Mouse (Mus musculus): Measurements from ENCODE around the gene Susd3. TPM values are rescaled to one million over a fixed set of nuclear protein-coding genes. Genes with fewer than 3 reads are reported as not detected.

Susd3 gene
- total RNA-seq (2017) = 49.3 and 51.1 TPM in 2 replicates

GRCm38 (mm10) chr13:49248467-49248862 lies at the start of gene Susd3:
Gene Susd3 (minus strand): TSS chr13:49248706.
- no peak for ATAC-seq (ENCODE audit: extremely low read depth, insufficient number of reproducible peaks, low FRiP score, poor library complexity, severe bottlenecking)

GRCm38 (mm10) chr13:49296270-49296669 lies 47.8 kb upstream of the Susd3 start:
- ATAC-seq (ENCODE audit: extremely low read depth, insufficient number of reproducible peaks, low FRiP score, poor library complexity, severe bottlenecking) = no peak

- ATAC-seq (ENCODE audit: extremely low read depth, insufficient number of reproducible peaks, low FRiP score, poor library complexity, severe bottlenecking) = peak; percentile 53; the same call in 1 of the 2 replicates
Observed at GRCm38 (mm10) chr13:49294108-49294507, 45.6 kb upstream of the Susd3 start.

- ATAC-seq (ENCODE audit: extremely low read depth, insufficient number of reproducible peaks, low FRiP score, poor library complexity, severe bottlenecking) = no peak
Observed at GRCm38 (mm10) chr13:49291949-49292348, 43.4 kb upstream of the Susd3 start.

GRCm38 (mm10) chr13:49291398-49291797 lies 42.9 kb upstream of the Susd3 start:
- no peak for ATAC-seq (ENCODE audit: extremely low read depth, insufficient number of reproducible peaks, low FRiP score, poor library complexity, severe bottlenecking)

GRCm38 (mm10) chr13:49287224-49287623 lies 38.7 kb upstream of the Susd3 start:
- ATAC-seq (ENCODE audit: extremely low read depth, insufficient number of reproducible peaks, low FRiP score, poor library complexity, severe bottlenecking) = no peak

GRCm38 (mm10) chr13:49286750-49287149 lies 38.2 kb upstream of the Susd3 start:
- no peak for ATAC-seq (ENCODE audit: extremely low read depth, insufficient number of reproducible peaks, low FRiP score, poor library complexity, severe bottlenecking)

GRCm38 (mm10) chr13:49283686-49284085 lies 35.2 kb upstream of the Susd3 start:
- ATAC-seq (ENCODE audit: extremely low read depth, insufficient number of reproducible peaks, low FRiP score, poor library complexity, severe bottlenecking) = no peak

- ATAC-seq (ENCODE audit: extremely low read depth, insufficient number of reproducible peaks, low FRiP score, poor library complexity, severe bottlenecking) = no peak
Observed at GRCm38 (mm10) chr13:49282168-49282567, 33.7 kb upstream of the Susd3 start.

GRCm38 (mm10) chr13:49271831-49272765 lies 23.6 kb upstream of the Susd3 start:
- ATAC-seq (ENCODE audit: extremely low read depth, insufficient number of reproducible peaks, low FRiP score, poor library complexity, severe bottlenecking) = peak; percentile 89

GRCm38 (mm10) chr13:49270500-49270899 lies 22.0 kb upstream of the Susd3 start:
- ATAC-seq (ENCODE audit: extremely low read depth, insufficient number of reproducible peaks, low FRiP score, poor library complexity, severe bottlenecking) = no peak

GRCm38 (mm10) chr13:49267645-49268044 lies 19.1 kb upstream of the Susd3 start:
- ATAC-seq (ENCODE audit: extremely low read depth, insufficient number of reproducible peaks, low FRiP score, poor library complexity, severe bottlenecking) = no peak

- ATAC-seq (ENCODE audit: extremely low read depth, insufficient number of reproducible peaks, low FRiP score, poor library complexity, severe bottlenecking) = peak; percentile 16; the same call in 1 of the 2 replicates
Observed at GRCm38 (mm10) chr13:49260036-49260722, 11.7 kb upstream of the Susd3 start.

GRCm38 (mm10) chr13:49257819-49258313 lies 9.4 kb upstream of the Susd3 start:
- ATAC-seq (ENCODE audit: extremely low read depth, insufficient number of reproducible peaks, low FRiP score, poor library complexity, severe bottlenecking) = no peak

GRCm38 (mm10) chr13:49252746-49253145 lies 4.2 kb upstream of the Susd3 start:
- no peak for ATAC-seq (ENCODE audit: extremely low read depth, insufficient number of reproducible peaks, low FRiP score, poor library complexity, severe bottlenecking)

- no peak for ATAC-seq (ENCODE audit: extremely low read depth, insufficient number of reproducible peaks, low FRiP score, poor library complexity, severe bottlenecking)
Observed at GRCm38 (mm10) chr13:49252113-49252512, 3.6 kb upstream of the Susd3 start.

GRCm38 (mm10) chr13:49250716-49251517 lies 2.4 kb upstream of the Susd3 start:
- ATAC-seq (ENCODE audit: extremely low read depth, insufficient number of reproducible peaks, low FRiP score, poor library complexity, severe bottlenecking) = peak; percentile 63

- ATAC-seq (ENCODE audit: extremely low read depth, insufficient number of reproducible peaks, low FRiP score, poor library complexity, severe bottlenecking) = no peak
Observed at GRCm38 (mm10) chr13:49249634-49250033, 1.1 kb upstream of the Susd3 start.

GRCm38 (mm10) chr13:49248923-49249322 lies 417 bp upstream of the Susd3 start:
- no peak for ATAC-seq (ENCODE audit: extremely low read depth, insufficient number of reproducible peaks, low FRiP score, poor library complexity, severe bottlenecking)
